Mouse (Mus musculus) G1E-ER4 (cell line): ENCODE measurements around the gene Ptpn11. TPM values are rescaled to one million over a fixed set of nuclear protein-coding genes. Genes with fewer than 3 reads are reported as not detected.

Experiments
- GATA1 ChIP-seq: IDR thresholded peaks from one replicate; pipeline ENCODE4 v1.8.0; 2012; ENCODE audit warnings: low read length, inconsistent platforms
- polyA plus RNA-seq: library from polyadenylated mRNA; stranded (reverse); fragments of >175 nt; gene quantifications from 2 replicates; pipeline ENCODE4 v1.2.3, GENCODE M21; 2012

The Ptpn11 gene
- polyA plus RNA-seq, 1 experiment = 29.3 TPM

DNA sequence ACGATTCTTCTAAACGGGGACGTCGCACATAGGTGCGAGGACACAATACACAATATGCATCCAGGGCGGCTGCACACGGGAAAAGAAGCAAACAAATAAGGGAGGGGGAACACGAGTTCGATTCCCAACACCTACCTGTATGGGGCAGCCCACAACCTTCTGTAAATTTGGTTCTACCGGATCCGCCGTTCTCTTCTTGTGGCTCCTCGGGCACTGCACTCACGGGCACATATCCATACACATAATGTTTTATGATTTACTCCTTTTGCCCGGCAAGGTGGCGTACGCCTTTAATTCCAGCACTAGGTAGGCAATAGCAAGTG, 348 bp upstream of the Ptpn11 start:
- TF ChIP-seq GATA1 = no peak

GRCm38 (mm10) chr5:121190210-121190835, 874 bp downstream of the Ptpn11 start:
- TF ChIP-seq GATA1 = no peak

DNA sequence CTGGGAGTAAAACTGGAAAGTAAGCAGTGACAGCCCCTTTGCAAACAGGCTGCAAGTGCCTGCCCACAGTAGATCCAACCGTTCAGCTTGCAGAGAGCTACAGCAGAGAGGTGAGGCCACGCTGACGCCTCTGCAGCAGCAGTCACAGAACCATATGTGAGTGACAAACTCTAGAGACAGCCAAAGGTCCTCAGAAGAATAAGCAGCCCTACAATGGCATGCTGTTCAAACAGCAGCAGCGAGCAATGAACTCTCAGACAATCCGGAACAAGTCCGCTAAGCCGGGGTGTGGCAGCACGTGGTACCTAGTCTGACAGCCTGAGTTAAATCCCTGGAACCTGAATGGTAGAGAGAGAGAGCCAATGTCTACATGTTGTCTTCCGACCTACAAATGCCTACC, 2.0 kb downstream of the Ptpn11 start:
- no peak for TF ChIP-seq GATA1

DNA sequence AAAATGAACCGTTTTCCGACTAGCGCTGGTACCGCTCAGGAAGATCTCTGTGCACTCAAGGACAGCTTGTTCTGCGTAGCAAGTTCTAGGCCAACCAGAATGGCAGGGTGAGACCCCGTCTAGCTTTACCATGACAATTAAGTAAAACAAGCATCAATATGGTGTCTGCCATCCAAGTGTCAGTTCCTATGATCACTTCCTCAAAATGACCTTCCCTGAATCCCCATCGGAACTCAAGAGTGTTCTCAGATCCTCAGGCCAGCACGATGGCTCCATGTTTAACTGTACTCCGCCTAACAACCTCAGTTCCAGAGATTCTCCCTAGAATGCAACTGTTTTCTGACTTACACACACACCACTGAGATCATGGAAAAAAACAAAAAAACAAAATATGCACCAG, 2.9 kb downstream of the Ptpn11 start:
- TF ChIP-seq GATA1 = no peak

DNA sequence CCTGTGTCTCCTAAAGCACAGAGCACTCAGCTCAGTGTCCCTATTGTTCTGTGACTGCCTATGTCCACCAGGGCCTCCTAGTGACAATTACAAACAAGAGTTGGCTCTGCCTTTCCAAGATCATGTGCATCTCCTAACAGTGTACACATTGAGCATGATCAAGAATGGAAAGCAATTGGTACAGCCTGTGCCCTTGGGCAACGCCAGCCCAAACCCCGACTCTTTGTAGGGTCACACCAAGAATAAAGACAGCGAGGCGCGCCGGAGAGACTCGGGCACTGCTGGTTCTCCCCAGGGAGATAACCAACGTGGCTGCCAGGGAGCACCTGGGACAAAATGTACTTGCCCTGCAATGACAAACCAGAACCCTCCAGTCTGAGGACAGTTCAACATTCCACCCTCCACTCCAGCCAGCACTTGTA, 3.6 kb downstream of the Ptpn11 start:
- TF ChIP-seq GATA1 = no peak

- TF ChIP-seq GATA1 = no peak
These were observed 6.1 kb downstream of the Ptpn11 start for GRCm38 (mm10) chr5:121184945-121185551.

DNA sequence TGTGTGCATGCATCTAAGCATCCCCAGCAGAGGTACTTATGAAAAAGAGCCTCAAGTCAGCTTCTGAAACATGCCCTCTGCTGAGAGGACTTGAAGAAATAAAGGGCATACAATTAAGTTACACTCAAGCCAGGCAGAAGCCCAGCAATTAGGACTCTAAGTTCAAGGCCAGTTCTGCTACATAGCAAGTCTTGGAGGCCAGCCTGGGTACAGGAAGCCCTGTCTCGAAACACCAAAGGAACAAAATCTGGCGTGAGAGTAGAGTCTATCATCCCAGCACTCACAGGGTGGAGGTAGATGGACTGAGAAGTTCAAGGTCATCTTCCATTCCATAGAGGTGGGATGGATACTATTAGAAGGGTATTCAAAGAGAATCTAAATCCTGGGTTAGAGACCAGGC, 6.8 kb downstream of the Ptpn11 start:
- TF ChIP-seq GATA1 = no peak

DNA sequence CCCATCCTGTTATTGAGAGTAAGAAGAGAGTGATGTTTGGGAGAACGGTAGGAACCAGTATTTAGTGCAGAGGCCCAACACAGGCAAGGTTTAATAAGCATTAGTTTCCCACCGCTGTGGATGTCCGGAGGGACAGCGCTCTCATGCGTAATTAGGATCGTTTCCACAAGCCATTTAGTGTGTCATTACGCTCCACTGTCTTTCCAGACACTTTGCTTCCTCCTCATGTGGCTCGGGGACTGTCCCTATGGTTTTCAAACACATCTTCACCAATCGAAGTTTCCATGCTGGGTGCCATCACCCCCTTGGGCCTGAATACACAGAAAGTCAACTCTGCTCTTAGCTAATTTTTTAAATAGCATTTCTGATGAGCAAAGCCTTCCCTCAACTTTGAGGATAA, 7.9 kb downstream of the Ptpn11 start:
- TF ChIP-seq GATA1 = no peak

DNA sequence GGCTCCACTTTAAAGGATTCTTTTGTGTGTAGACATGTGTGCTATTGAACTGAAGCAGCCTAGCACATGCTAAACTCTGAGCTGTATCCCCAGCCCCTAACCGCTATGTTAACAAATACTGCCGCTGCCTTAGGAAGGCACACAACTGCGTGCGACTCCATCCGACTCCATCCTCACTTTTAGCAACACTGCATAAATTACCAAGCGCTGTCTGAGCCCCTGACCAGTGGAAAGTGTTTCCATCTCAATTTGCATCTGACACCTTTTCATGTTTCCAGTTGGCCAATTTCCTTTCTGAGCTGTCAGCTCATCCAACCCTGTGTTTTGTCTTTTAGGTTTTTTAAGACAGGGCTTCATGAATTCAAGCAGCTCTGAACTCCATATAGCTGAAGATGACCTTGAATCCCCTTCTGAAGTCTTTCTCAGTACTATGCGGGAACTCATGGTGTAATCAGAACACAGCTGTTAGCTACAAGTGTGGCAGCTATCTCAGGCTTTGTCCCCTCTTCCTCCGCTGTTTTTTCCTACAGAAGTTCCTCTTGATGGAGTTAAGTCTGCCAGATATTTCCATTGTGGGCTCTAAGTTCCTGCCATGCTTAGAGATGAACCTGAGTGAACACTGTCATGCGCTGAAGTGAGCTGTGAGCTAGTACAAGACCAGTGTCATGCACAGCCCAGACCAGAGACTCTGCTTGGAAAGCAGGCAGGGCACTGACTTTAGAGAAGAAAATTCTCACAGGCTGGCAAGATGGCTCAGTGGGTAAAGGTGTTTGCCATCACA, 11.9 kb downstream of the Ptpn11 start:
- TF ChIP-seq GATA1 = no peak

GRCm38 (mm10) chr5:121172835-121173234, 18.4 kb downstream of the Ptpn11 start:
- no peak for TF ChIP-seq GATA1

DNA sequence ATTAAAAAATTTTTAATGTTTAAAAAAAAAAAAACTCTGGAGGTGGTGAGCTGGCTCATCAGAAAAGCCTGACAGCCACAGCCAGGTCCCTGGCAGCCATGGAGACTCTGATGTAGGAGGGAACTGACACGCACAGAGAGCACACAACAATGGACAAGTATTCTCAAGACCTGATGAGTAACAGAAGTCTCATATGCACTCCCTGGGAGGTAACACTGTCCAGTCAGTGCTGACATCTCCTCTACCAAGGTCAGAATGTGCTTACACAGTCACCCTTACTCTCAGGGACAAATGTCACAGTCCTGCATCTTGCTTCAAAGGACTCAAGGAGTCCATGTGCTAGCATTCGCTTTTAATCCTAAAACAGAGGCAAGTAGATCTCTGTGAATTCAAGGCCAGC, 21.6 kb downstream of the Ptpn11 start:
- TF ChIP-seq GATA1 = no peak

- TF ChIP-seq GATA1 = no peak
These were observed 24.3 kb downstream of the Ptpn11 start for GRCm38 (mm10) chr5:121166884-121167283.

GRCm38 (mm10) chr5:121162923-121163322, 28.3 kb downstream of the Ptpn11 start:
- no peak for TF ChIP-seq GATA1

- no peak for TF ChIP-seq GATA1
These were observed 28.9 kb downstream of the Ptpn11 start for GRCm38 (mm10) chr5:121162285-121162684.

GRCm38 (mm10) chr5:121158966-121159365, 32.2 kb downstream of the Ptpn11 start:
- TF ChIP-seq GATA1 = no peak

DNA sequence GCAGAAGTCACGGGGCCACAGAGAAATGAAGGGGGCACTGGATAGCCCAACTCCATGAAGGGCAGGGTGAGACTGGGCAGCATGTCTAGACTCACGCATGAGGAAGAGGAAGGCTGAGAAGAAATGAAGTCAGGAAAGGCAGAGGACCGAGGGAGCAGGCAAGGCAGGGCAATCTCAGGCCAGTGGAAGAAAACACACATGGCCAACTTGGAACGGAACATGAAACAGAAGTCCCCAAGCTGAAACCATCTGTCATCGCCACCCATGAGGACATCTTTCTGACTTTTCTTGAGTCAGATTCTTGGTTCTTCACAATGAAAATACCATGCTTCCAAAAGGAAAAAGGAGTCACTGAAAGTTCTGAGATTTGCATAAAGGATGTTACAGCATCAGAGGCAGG, 33.7 kb downstream of the Ptpn11 start:
- no peak for TF ChIP-seq GATA1

DNA sequence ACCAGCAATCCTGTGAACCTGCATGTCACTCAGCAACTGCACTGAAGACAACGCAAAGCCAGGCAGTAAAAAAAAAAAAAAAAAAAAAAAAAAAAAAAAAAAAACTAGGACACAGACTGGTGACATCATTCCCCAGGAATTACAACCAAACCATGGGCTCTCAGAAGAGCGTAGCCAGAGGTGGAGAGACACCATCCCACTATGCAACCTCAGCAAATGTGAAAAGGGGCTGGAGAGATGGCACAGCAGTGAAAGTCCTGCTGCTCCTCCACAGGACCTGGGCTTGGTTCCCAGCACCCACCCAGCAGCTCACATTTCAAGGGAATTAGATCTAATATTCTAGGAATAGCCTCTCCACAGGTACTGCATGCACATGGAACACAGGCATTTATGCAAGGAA, 34.2 kb downstream of the Ptpn11 start:
- TF ChIP-seq GATA1 = no peak

- TF ChIP-seq GATA1 = no peak
These were observed 35.1 kb downstream of the Ptpn11 start for GRCm38 (mm10) chr5:121156121-121156520.
